23 mouse cellular contexts compared by ENCODE assay signal in the genomic region with DNA sequence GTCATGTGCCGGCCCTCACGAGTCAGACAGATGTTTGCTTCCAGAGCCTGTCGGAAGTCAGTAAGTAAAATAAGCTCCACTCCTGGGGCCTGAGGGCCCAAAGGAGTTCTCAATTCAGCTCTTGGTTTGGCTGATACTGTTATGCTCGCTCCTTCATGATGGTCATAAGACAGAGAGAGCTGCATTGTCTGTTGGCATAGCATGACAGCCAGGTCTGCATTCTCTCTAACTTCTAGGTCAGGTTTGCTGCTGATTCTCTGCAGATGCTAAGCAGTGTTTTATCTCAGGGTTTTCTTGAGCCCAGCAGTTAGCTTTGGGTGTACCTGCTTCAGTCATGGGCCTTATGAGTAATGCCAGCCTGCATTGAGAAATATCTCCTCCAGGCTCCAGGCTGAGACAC. TPM values are rescaled to one million over a fixed set of nuclear protein-coding genes. Genes with fewer than 3 reads are reported as not detected.
A peak's percentile ranks its signal among the peaks of the same experiment; 100 is the strongest.
DNase-seq lines count a peak whose midpoint lies in the region; ATAC-seq and TF ChIP-seq lines count a peak whose summit lies in the region.
"Had no signal": no experiment of that assay in that cellular context is flagged by ENCODE, and none has a peak within 500 bp of the region (broad histone marks: within the 10 kb centered on the region; RNA-seq: fewer than 3 reads in every experiment).

No protein-coding gene starts in this region.

- intact Hi-C loops in heart, postnatal 25 days (cut with DNase I): no loop called here
- intact Hi-C loops in heart, postnatal 10 days (cut with DNase I): no loop called here

- H3K9ac ChIP-seq in intestine, postnatal 0 days (ENCODE audit: low read depth, low read length): no peak overlapping the region
- H3K9ac ChIP-seq in intestine, embryonic 15.5 days: no peak overlapping the region

- H3K27ac ChIP-seq in heart, embryonic 10.5 days: no peak overlapping the region
- H3K27ac ChIP-seq in intestine, postnatal 0 days (ENCODE audit: low read depth, low read length): peak overlapping the region; percentile 41; the same call in 1 of the 2 replicates
- no peak overlapping the region for H3K27ac ChIP-seq in intestine, embryonic 15.5 days

- H3K4me3 ChIP-seq in heart, embryonic 10.5 days: no peak overlapping the region
- H3K4me3 ChIP-seq in intestine, postnatal 0 days (ENCODE audit: low read depth, low read length): no peak overlapping the region
- H3K4me3 ChIP-seq in intestine, embryonic 15.5 days (replicated peaks): no peak overlapping the region

- no peak for TF ChIP-seq CTCF in intestine, postnatal 0 days (IDR thresholded peaks at IDR 0.05; ENCODE audit: low read depth)

- H3K36me3 ChIP-seq in heart, embryonic 10.5 days: peaks cover 76% of the 10 kb centered on the region
- H3K36me3 ChIP-seq in intestine, postnatal 0 days (ENCODE audit: control insufficient read depth, insufficient read depth): peaks cover 41% of the 10 kb centered on the region
- H3K36me3 ChIP-seq in intestine, embryonic 15.5 days: peaks cover 24% of the 10 kb centered on the region; the same call in 1 of the 2 replicates

- H3K9me3 ChIP-seq in heart, embryonic 10.5 days: no peaks in the 10 kb centered on the region
- no peaks in the 10 kb centered on the region for H3K9me3 ChIP-seq in intestine, postnatal 0 days (ENCODE audit: control insufficient read depth)
- no peaks in the 10 kb centered on the region for H3K9me3 ChIP-seq in intestine, embryonic 15.5 days
- H3K9me3 ChIP-seq: G1E had no signal

- ATAC-seq in intestine, postnatal 0 days: no peak
- no peak for ATAC-seq in intestine, embryonic 15.5 days
- ATAC-seq: activated CD4-positive, CD25-positive, alpha-beta regulatory T cell, adult 4 months; CD4-positive, CD25-positive, alpha-beta regulatory T cell, adult 4 months; Patski had no signal

- H3K27me3 ChIP-seq in heart, embryonic 10.5 days (ENCODE audit: insufficient read depth, poor library complexity, severe bottlenecking): no peaks in the 10 kb centered on the region
- no peaks in the 10 kb centered on the region for H3K27me3 ChIP-seq in intestine, postnatal 0 days (replicated peaks; ENCODE audit: control insufficient read depth, insufficient read depth, low read length)
- H3K27me3 ChIP-seq in intestine, embryonic 15.5 days (replicated peaks): no peaks in the 10 kb centered on the region
- H3K27me3 ChIP-seq: CH12.LX, Patski had no signal

- H3K4me1 ChIP-seq in heart, embryonic 10.5 days: no peaks in the 10 kb centered on the region
- H3K4me1 ChIP-seq in intestine, postnatal 0 days (replicated peaks; ENCODE audit: control insufficient read depth, insufficient read depth, low read length): no peaks in the 10 kb centered on the region
- H3K4me1 ChIP-seq in intestine, embryonic 15.5 days (replicated peaks): 0 out of 2 replicates have a peak, but pooled peaks cover 2% of the 10 kb centered on the region

- WGBS in heart, embryonic 10.5 days: 93% methylated on average over 4 of the region's 4 CpGs
- 65% methylated on average over 4 of the region's 4 CpGs for WGBS in intestine, postnatal 0 days
- WGBS in intestine, embryonic 15.5 days: 88% methylated on average over 4 of the region's 4 CpGs

- DNase-seq in heart, adult 11 months: peak; percentile 61
- DNase-seq in heart, postnatal 25 days (ENCODE audit: low spot score): no peak
- peak; percentile 65 for DNase-seq in heart, embryonic 10.5 days (ENCODE audit: low spot score)
- no peak for DNase-seq in heart, postnatal 10 days
- DNase-seq: adrenal gland, adult 2 months; adrenal gland, adult 8-10 months; adrenal gland, postnatal 10 days; adrenal gland, postnatal 14 days; adrenal gland, postnatal 25 days; adrenal gland, postnatal 36 days; B cell, adult 2 months; cerebellum, adult 11 months; cerebellum, adult 11-12 months; cerebellum, adult 18-20 months had no signal

- H3K4me2 ChIP-seq in intestine, postnatal 0 days (replicated peaks; ENCODE audit: low read depth): no peak overlapping the region
- no peak overlapping the region for H3K4me2 ChIP-seq in intestine, embryonic 15.5 days (replicated peaks)

RNA-seq across cellular contexts. Expression of a gene that starts 1.3 kb away (rescaled TPM):
- total RNA-seq in heart, postnatal 25 days (2021): not detected
- polyA plus RNA-seq in heart, embryonic 10.5 days (2016; fragmentation: Nextera tagmentation; extraction: Ambion mirVana): 0.67 and 1.3 TPM in 2 replicates
- total RNA-seq in heart, postnatal 10 days (2021): under 1 TPM in 1 of 2 experiments, not detected in 1; 0.72 TPM
- 0.26 TPM in 1 of 2 replicates, not detected in the other for polyA plus RNA-seq in intestine, postnatal 0 days (2015; fragmentation: Nextera tagmentation; extraction: Ambion mirVana)
- 0.68 TPM in 1 of 2 replicates, not detected in the other for polyA plus RNA-seq in intestine, embryonic 15.5 days (2015; fragmentation: Nextera tagmentation; extraction: Ambion mirVana)
- total RNA-seq: adrenal gland, adult 18-20 months; adrenal gland, postnatal 10 days; adrenal gland, postnatal 14 days had no signal
- polyA plus RNA-seq: adrenal gland, adult 2 months; G1E had no signal

RNA-seq across cellular contexts. Expression of a gene that starts 3.5 kb away (rescaled TPM):
- under 1 TPM; 0.10 to 0.39 TPM for total RNA-seq in heart, postnatal 25 days (2021)
- polyA plus RNA-seq in heart, embryonic 10.5 days (2016; fragmentation: Nextera tagmentation; extraction: Ambion mirVana): 0.46 and 1.1 TPM in 2 replicates
- under 1 TPM; 0.24 to 0.30 TPM for total RNA-seq in heart, postnatal 10 days (2021)
- 0.86 and 1.5 TPM in 2 replicates for polyA plus RNA-seq in intestine, postnatal 0 days (2015; fragmentation: Nextera tagmentation; extraction: Ambion mirVana)
- polyA plus RNA-seq in intestine, embryonic 15.5 days (2015; fragmentation: Nextera tagmentation; extraction: Ambion mirVana): 0.20 and 0.39 TPM in 2 replicates
- polyA plus RNA-seq: activated CD4-positive, CD25-positive, alpha-beta regulatory T cell, adult 4 months; C2C12; G1E had no signal

RNA-seq across cellular contexts. Expression of a gene that starts 19.5 kb away (rescaled TPM):
- total RNA-seq in heart, postnatal 25 days (2021): 1 to 10 TPM; 3.8 to 3.9 TPM
- polyA plus RNA-seq in heart, embryonic 10.5 days (2016; fragmentation: Nextera tagmentation; extraction: Ambion mirVana): 28.3 and 33.9 TPM in 2 replicates
- 1 to 10 TPM; 7.0 to 7.8 TPM for total RNA-seq in heart, postnatal 10 days (2021)
- 6.4 and 6.8 TPM in 2 replicates for polyA plus RNA-seq in intestine, postnatal 0 days (2015; fragmentation: Nextera tagmentation; extraction: Ambion mirVana)
- 21.1 and 21.5 TPM in 2 replicates for polyA plus RNA-seq in intestine, embryonic 15.5 days (2015; fragmentation: Nextera tagmentation; extraction: Ambion mirVana)

RNA-seq across cellular contexts. Expression of a gene that starts 19.6 kb away (rescaled TPM):
- total RNA-seq in heart, postnatal 25 days (2021): 10 to 100 TPM; 34.9 to 35.0 TPM
- polyA plus RNA-seq in heart, embryonic 10.5 days (2016; fragmentation: Nextera tagmentation; extraction: Ambion mirVana): 117 and 127 TPM in 2 replicates
- 10 to 100 TPM; 31.0 to 34.6 TPM for total RNA-seq in heart, postnatal 10 days (2021)
- polyA plus RNA-seq in intestine, postnatal 0 days (2015; fragmentation: Nextera tagmentation; extraction: Ambion mirVana): 58.8 TPM in 2 replicates
- polyA plus RNA-seq in intestine, embryonic 15.5 days (2015; fragmentation: Nextera tagmentation; extraction: Ambion mirVana): 120 and 125 TPM in 2 replicates

RNA-seq across cellular contexts. Expression of a gene that starts 31.8 kb away (rescaled TPM):
- total RNA-seq in heart, postnatal 25 days (2021): not detected
- polyA plus RNA-seq in heart, embryonic 10.5 days (2016; fragmentation: Nextera tagmentation; extraction: Ambion mirVana): 0.16 and 0.26 TPM in 2 replicates
- total RNA-seq in heart, postnatal 10 days (2021): not detected
- not detected in 2 replicates for polyA plus RNA-seq in intestine, postnatal 0 days (2015; fragmentation: Nextera tagmentation; extraction: Ambion mirVana)
- 0.21 TPM in 1 of 2 replicates, not detected in the other for polyA plus RNA-seq in intestine, embryonic 15.5 days (2015; fragmentation: Nextera tagmentation; extraction: Ambion mirVana)
- total RNA-seq: adrenal gland, adult 18-20 months; adrenal gland, adult 2 months; adrenal gland, postnatal 10 days; adrenal gland, postnatal 14 days; adrenal gland, postnatal 36 days had no signal
- polyA plus RNA-seq: G1E had no signal

Comparison
In these comparisons a context has a peak if more than half of its experiments do, and no peak if none do; other contexts are left out.
1. DNase-seq: peak in heart, adult 11 months (single experiment) and heart, embryonic 10.5 days (single experiment); none in heart, postnatal 25 days (single experiment) and heart, postnatal 10 days (0 of 2).